Mouse (Mus musculus): Measurements from ENCODE around the gene Supt4a.

Supt4a gene

DNA sequence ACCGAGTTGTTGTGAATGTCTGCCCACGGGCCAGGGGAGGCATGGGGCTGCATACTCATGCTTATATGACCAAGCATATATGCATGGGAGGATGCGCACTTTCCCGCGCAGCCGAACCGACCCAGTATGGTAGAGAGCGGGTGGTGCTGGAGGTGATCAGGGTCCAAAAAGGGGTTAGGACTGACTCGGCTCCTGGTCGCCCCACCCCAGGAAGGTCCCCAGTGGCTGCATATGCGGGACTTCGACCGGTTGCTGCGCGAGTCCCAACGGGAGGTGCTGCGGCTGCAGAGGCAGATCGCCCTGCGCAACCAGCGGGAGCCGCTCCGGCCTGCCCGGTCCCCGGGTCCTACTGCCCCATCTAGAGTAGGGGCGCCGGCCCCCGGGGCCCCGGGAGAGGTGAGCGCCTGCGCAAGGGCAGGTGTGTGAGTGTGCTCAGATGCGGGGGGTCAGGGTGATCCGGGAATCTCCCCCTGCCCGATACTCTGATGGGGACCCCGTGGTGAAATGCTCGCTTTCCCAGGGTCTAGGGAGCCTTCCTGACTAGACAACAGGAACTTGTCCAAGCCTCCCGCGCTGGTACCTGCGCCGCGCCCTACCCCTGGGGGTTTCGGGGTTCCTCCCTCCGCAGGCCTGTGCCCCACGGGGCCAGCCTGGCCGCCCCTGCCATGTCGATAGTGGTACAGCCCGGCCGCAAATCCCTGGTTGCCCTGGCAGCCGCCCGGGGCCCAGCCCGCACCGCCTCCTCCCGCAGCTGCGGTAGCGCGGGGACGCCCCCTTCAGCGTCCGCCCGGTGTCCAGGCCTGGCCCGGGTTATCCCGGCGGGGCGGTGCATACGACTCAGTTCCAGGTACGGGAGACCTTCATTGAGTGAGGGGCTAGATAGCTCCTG, 26.9 kb downstream of the Supt4a start:
- in situ Hi-C loops (cut with MboI, MseI) = no loop called here

DNA sequence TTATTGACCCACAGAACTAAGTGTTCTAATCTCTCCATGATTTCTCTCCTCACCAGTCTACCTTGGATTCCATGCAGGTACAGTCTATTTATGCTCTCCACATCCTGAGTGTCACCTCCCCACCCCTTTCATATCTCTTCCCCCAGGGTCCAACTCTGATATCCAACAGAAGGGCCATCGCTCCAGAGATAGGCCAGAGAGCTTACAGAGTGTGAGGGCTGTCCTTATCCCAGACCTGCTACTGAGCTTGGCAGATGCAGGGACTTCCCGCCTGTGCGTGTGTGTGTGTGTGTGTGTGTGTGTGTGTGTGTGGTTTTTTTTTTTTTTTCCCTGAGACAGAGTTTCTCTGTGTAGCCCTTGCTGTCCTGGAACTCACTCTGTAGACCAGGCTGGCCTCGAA, 31.4 kb downstream of the Supt4a start:
- in situ Hi-C loops (cut with MboI, MseI) = loop anchor here (5.0 kb wide), 1 partner anchor 41 kb away; no protein-coding TSS in a partner anchor

DNA sequence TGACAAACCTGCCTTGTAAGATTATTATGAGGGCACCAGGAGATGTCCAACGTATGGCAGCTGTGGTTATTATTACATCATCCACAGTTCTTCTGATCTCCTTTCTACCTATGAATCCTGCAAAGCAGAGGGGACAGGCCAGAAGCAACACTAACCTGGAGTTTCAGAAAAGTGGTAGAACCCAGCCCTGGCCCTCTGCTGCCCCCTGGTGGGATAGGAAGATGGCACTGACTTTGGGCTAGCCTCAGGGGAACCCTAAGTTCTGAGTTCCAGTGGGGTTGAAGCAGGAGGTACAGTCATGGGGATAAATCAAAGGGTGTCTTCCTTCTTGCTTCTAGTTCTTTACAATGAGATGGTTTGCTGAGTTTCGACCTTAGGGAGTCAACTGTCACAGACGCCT, 33.6 kb downstream of the Supt4a start:
- in situ Hi-C loops (cut with MboI, MseI) = no loop called here

DNA sequence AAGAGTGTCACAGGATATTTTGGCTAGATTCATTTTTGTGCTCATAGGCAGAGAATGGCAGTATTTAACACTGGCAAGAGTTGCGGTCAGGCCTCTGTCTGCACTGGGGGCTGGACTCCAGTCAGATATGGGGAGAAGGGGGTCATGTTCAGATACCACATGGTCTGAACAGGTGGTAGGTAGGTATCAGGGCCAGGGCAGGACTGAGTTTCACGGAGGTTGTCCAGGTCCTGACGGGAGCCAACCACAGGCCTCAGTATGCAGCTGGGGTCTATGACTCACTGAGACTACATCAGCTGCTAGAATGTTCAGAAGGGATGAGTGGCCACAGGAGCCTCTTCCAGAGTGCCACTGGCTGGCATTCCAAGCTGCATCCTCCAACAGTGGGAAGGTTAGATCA, 35.0 kb downstream of the Supt4a start:
- in situ Hi-C loops (cut with MboI, MseI) = no loop called here

DNA sequence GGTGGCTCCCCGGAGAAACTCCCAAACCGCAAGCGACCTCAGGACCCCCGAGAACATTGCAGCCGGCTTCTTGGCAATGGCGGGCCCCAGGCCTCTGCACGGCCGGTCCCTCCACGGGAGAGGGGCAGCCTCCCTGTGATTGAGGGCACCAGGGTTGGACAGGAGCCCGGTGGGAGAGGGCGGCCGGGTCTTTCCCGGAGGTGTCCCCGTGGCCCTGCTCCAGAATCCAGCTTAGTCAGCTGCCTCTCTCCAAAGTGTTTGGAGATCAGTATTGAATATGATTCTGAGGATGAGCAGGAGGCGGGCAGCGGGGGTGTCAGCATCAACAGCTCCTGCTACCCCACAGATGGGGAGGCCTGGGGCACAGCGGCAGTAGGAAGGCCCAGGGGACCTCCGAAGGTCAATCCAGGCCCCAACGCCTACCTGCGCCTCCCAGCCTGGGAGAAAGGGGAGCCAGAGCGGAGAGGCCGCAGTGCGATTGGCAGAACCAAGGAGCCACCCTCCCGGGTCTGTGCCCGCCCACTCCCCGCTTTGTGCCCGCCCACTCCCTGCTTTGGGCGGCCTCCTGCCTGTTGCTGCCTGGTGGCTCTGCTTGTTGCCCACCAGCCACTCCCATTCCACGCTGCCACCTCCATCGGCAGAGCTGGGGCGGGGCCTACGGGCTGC, 40.9 kb downstream of the Supt4a start:
- in situ Hi-C loops (cut with MboI, MseI) = no loop called here

DNA sequence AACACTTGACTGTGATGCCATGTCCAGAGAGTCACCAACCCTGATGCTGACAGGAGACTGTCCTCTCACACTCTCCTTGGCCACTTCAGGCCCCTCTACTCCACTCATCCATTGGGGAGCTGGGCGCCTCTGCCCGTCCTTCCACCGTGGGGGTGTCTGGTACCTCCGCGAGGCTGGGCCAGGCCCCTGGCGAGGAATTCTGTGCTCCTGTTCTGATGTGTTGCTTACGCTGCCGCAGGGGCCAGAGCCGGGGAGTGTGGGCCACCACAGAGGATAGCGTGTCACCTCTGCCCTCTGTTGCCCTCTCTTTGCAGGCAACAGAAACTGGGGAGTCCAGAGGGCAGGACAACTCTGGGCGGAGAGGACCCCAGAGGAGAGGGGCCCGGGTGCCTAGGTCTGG, 41.6 kb downstream of the Supt4a start:
- in situ Hi-C loops (cut with MboI, MseI) = no loop called here

DNA sequence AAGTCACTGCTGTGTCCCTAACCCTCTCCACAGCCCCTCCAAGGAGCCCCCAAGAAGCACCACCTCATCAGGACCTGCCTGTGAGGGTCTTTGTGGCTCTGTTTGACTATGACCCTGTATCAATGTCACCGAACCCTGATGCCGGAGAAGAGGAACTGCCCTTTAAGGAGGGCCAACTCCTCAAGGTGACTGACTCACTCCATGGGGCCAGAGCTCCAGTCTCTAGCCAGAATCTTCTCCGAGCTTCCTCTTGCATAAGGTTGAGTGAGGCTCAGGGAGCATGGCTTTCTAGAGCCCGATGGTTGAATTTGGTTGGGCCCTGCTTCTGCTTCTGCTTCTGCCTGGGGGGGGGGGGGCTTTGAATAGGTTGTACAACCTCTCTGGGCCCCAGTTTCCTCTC, 42.0 kb downstream of the Supt4a start:
- in situ Hi-C loops (cut with MboI, MseI) = no loop called here

DNA sequence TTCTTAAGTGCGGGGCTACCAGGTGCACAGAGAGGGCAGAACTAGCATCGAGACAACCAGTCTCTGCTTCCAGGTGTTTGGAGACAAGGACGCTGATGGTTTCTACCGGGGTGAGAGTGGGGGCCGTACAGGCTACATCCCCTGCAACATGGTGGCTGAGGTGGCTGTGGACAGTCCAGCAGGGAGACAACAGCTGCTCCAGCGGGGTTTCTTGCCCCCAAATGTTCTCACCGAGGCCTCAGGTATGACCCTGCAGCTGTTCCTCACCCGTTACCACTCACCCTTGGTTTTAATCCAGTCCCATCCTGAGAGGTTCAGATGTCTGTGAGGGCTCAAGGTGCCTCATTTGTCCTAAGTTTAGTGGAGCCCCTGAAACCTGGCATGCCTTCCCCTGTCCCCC, 42.8 kb downstream of the Supt4a start:
- in situ Hi-C loops (cut with MboI, MseI) = no loop called here

DNA sequence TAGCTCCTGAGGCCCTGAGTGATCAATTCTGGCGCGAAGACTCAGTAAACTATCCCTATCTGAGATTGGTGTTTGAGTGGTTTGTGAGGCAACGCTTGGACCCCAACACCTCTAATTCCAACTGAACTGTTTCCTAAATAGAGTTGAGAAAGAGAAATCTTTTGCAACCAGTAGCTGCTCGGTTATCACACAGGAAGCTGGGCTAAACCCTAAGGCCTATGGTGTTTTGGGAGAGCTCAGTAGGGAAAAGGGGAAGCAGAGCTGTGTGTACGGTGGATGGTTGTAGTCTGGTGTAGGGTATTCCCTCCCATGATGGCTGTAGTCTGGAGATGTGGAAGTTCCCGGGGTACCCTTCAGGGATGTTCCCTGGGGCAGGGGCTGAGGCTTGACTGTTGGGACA, 52.7 kb downstream of the Supt4a start:
- in situ Hi-C loops (cut with MboI, MseI) = no loop called here
